Mouse (Mus musculus) E14TG2a.4 (cell line): Measurements from ENCODE around the gene Mief1.
A peak's percentile ranks its signal among the peaks of the same experiment; 100 is the strongest.

Experiments
- H3K27me3 ChIP-seq: 2 replicates; pipeline ENCODE4 v1.6.1; 2014; ENCODE audit warnings: low read length, control low read depth; ENCODE audit not compliant: insufficient read depth
- H3K36me3 ChIP-seq: 2 replicates; pipeline ENCODE4 v1.6.1; 2014; ENCODE audit warnings: low read length, control low read depth; ENCODE audit not compliant: insufficient read depth
- H3K4me1 ChIP-seq: replicated peaks from 2 replicates; pipeline ENCODE4 v1.6.1; 2014; ENCODE audit warnings: low read depth, low read length, control low read depth
- H3K4me3 ChIP-seq: replicated peaks from 2 replicates; pipeline ENCODE4 v1.5.1; 2014; ENCODE audit warnings: mild to moderate bottlenecking, low read length
- H3K9me3 ChIP-seq: 2 replicates; pipeline ENCODE4 v1.6.1; 2014; ENCODE audit warnings: low read length, control low read depth
- CTCF ChIP-seq: conservative IDR thresholded peaks from 2 replicates; pipeline ENCODE4 v1.5.1; 2014; ENCODE audit warnings: low read length
- NANOG ChIP-seq: IDR thresholded peaks from 2 replicates; pipeline ENCODE4 v1.6.1; 2014; ENCODE audit warnings: borderline replicate concordance, low read length, mixed read lengths
- POU5F1 ChIP-seq: IDR thresholded peaks from 2 replicates; pipeline ENCODE4 v1.6.1; 2014; ENCODE audit warnings: low read length, borderline replicate concordance

The Mief1 gene

GRCm38 (mm10) chr15:80203406-80203805 lies 30.4 kb upstream of the Mief1 start:
- Histone ChIP-seq H3K9me3 (no peaks in the 10 kb centered on the region), H3K27me3 (no peaks in the 10 kb centered on the region), H3K4me3 (no peak overlapping the region), H3K36me3 (no peaks in the 10 kb centered on the region), H3K4me1 (peaks cover 35% of the 10 kb centered on the region)
- TF ChIP-seq CTCF: no peak
- TF ChIP-seq POU5F1: no peak
- no peak for TF ChIP-seq NANOG

GRCm38 (mm10) chr15:80206057-80206565 lies 27.7 kb upstream of the Mief1 start:
- TF ChIP-seq CTCF (no peak), POU5F1 (no peak), NANOG (no peak)
- no peaks in the 10 kb centered on the region for H3K36me3 ChIP-seq
- H3K27me3 ChIP-seq: peaks cover 6% of the 10 kb centered on the region
- peaks cover 26% of the 10 kb centered on the region for H3K4me1 ChIP-seq
- no peak overlapping the region for H3K4me3 ChIP-seq
- H3K9me3 ChIP-seq: no peaks in the 10 kb centered on the region

GRCm38 (mm10) chr15:80208446-80208845 lies 25.4 kb upstream of the Mief1 start:
- Histone ChIP-seq H3K27me3 (peaks cover 29% of the 10 kb centered on the region), H3K9me3 (no peaks in the 10 kb centered on the region), H3K4me3 (no peak overlapping the region), H3K4me1 (peaks cover 44% of the 10 kb centered on the region), H3K36me3 (peaks cover 8% of the 10 kb centered on the region; the same call in 1 of the 2 replicates)
- TF ChIP-seq POU5F1 (no peak), NANOG (no peak), CTCF (no peak)

- H3K4me1 ChIP-seq: peaks cover 49% of the 10 kb centered on the region
- no peak overlapping the region for H3K4me3 ChIP-seq
- no peaks in the 10 kb centered on the region for H3K9me3 ChIP-seq
- H3K27me3 ChIP-seq: peaks cover 30% of the 10 kb centered on the region
- H3K36me3 ChIP-seq: peaks cover 8% of the 10 kb centered on the region; the same call in 1 of the 2 replicates
- TF ChIP-seq NANOG (no peak), POU5F1 (no peak), CTCF (no peak)
These were observed 20.1 kb upstream of the Mief1 start for GRCm38 (mm10) chr15:80213688-80214087.

GRCm38 (mm10) chr15:80215716-80216479 lies 17.9 kb upstream of the Mief1 start:
- H3K4me3 ChIP-seq: peak overlapping the region; percentile 60
- peaks cover 8% of the 10 kb centered on the region; the same call in 1 of the 2 replicates for H3K36me3 ChIP-seq
- H3K27me3 ChIP-seq: peaks cover 27% of the 10 kb centered on the region
- peaks cover 67% of the 10 kb centered on the region for H3K4me1 ChIP-seq
- no peaks in the 10 kb centered on the region for H3K9me3 ChIP-seq
- TF ChIP-seq NANOG: no peak
- TF ChIP-seq POU5F1: no peak
- TF ChIP-seq CTCF: peak; percentile 30

GRCm38 (mm10) chr15:80216480-80216820 lies 17.4 kb upstream of the Mief1 start:
- Histone ChIP-seq H3K27me3 (peaks cover 21% of the 10 kb centered on the region), H3K4me3 (no peak overlapping the region), H3K36me3 (peaks cover 8% of the 10 kb centered on the region; the same call in 1 of the 2 replicates), H3K9me3 (no peaks in the 10 kb centered on the region), H3K4me1 (peaks cover 67% of the 10 kb centered on the region)
- TF ChIP-seq CTCF (no peak), NANOG (no peak), POU5F1 (no peak)

- Histone ChIP-seq H3K27me3 (peaks cover 11% of the 10 kb centered on the region), H3K4me3 (no peak overlapping the region), H3K4me1 (peaks cover 60% of the 10 kb centered on the region), H3K9me3 (no peaks in the 10 kb centered on the region), H3K36me3 (peaks cover 7% of the 10 kb centered on the region; the same call in 1 of the 2 replicates)
- no peak for TF ChIP-seq NANOG
- no peak for TF ChIP-seq POU5F1
- no peak for TF ChIP-seq CTCF
These were observed 16.3 kb upstream of the Mief1 start for GRCm38 (mm10) chr15:80217476-80217875.

- Histone ChIP-seq H3K9me3 (no peaks in the 10 kb centered on the region), H3K4me1 (peaks cover 56% of the 10 kb centered on the region), H3K36me3 (no peaks in the 10 kb centered on the region), H3K4me3 (peak overlapping the region; percentile 65), H3K27me3 (no peaks in the 10 kb centered on the region)
- TF ChIP-seq NANOG (no peak), POU5F1 (no peak), CTCF (no peak)
These were observed 14.6 kb upstream of the Mief1 start for GRCm38 (mm10) chr15:80219211-80219610.
